Mouse (Mus musculus) bone marrow macrophage, adult 2 months (primary cell): Measurements from ENCODE around the gene Ovca2.

Experiments used
- CTCF ChIP-seq: IDR thresholded peaks from 2 replicates; pipeline ENCODE4 v1.5.1; 2012; ENCODE audit warnings: low read depth, mild to moderate bottlenecking, low read length, moderate library complexity
- POLR2A ChIP-seq: IDR thresholded peaks from 2 replicates; pipeline ENCODE4 v1.6.1; 2012; ENCODE audit warnings: mild to moderate bottlenecking, low read depth, low read length, borderline replicate concordance

DNA sequence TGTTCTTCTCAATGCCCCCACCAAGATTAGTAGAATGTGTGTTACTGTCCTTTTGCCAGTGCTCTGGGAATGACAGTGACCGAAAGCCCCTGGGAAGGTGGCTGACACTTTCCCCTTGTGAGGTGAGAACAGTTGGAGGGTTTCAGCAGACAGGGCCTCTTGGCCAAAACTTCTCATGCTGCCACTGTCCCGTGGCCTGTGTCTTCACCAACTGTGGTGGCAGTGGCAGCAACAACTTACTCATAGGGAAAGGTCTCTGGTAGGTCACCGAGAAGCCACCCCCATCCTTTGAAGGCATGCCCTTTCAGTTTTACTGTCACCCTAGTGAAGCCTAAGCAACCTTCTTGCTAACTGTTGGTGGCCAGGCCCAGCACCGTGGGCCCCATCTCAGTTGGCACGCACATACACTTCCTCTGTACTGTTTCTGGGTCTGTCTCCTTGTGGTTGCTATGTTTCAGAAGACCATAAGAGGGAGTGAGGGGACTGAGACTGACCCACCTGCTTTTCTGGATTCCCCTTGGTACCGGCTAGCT is 24.5 kb downstream of the Ovca2 start:
- no peak for TF ChIP-seq CTCF
- no peak for TF ChIP-seq POLR2A
